Mouse (Mus musculus) neural tube, embryonic 12.5 days (tissue): ENCODE results near the gene Rhot2. TPM values are rescaled to one million over a fixed set of nuclear protein-coding genes. Genes with fewer than 3 reads are reported as not detected.

Source experiments
- ATAC-seq: fragments of 200-750 bp; cut with Nextera tagmentation; 2 replicates; pipeline ENCODE4 v1.8.0; 2017; ENCODE audit warnings: low read depth, mild to moderate bottlenecking, moderate TSS enrichment, moderate library complexity; ENCODE audit not compliant: low FRiP score
- H3K27ac ChIP-seq: fragments of 300-500 bp; sonication (generic); 2 replicates; pipeline ENCODE4 v1.5.1; 2016
- H3K27me3 ChIP-seq: fragments of 300-500 bp; sonication (generic); replicated peaks from 2 replicates; pipeline ENCODE4 v1.6.1; 2016; ENCODE audit warnings: mild to moderate bottlenecking
- H3K36me3 ChIP-seq: fragments of 300-500 bp; sonication (generic); 2 replicates; pipeline ENCODE4 v1.6.1; 2016; ENCODE audit warnings: mild to moderate bottlenecking
- H3K4me1 ChIP-seq: fragments of 300-500 bp; sonication (generic); 2 replicates; pipeline ENCODE4 v1.6.1; 2016
- H3K4me2 ChIP-seq: fragments of 300-500 bp; sonication (generic); replicated peaks from 2 replicates; pipeline ENCODE4 v1.6.1; 2016; ENCODE audit warnings: mild to moderate bottlenecking
- H3K4me3 ChIP-seq: fragments of 300-500 bp; sonication (generic); 2 replicates; pipeline ENCODE4 v1.5.1; 2016
- H3K9ac ChIP-seq: fragments of 300-500 bp; sonication (generic); 2 replicates; pipeline ENCODE4 v1.6.1; 2016; ENCODE audit warnings: mild to moderate bottlenecking
- H3K9me3 ChIP-seq: fragments of 300-500 bp; sonication (generic); 2 replicates; pipeline ENCODE4 v1.6.1; 2016; ENCODE audit warnings: mild to moderate bottlenecking
- WGBS: fragments of 180-500 bp; shearing (Covaris S2); methylation state at CpG from one replicate; pipeline ENCODE4 v1.1.7; 2016; 5-methylcytosine and 5-hydroxymethylcytosine counted together
- polyA plus RNA-seq: library from polyadenylated mRNA; unstranded; fragments of >200 nt; fragmentation: Nextera tagmentation; extraction: Ambion mirVana; gene quantifications from 2 replicates; pipeline ENCODE4 v1.2.1, GENCODE M21; 2016

The Rhot2 gene
- polyA plus RNA-seq, 1 experiment from 2014 or later, result 18.4 TPM

DNA sequence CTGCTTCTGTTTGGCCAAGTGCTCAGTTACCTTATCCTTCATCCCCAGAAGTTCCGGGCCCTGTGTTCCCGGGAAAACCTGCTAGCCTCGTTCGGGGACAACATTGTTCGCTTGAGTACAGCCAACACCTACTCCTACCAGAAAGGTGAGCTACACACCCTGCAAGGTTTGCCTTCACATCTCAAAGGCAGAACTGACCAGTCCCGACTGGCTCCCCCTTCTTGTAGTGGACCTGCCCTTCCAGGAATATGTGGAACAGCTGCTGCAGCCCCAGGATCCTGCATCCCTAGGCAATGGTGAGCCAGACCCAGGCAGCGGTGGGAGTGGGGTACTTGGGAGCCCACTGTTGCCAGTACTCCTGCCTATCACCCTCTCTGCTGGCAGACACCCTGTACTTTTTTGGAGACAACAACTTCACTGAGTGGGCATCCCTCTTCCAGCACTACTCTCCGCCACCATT lies 15.1 kb downstream of the Rhot2 start:
- WGBS, result 47% methylated on average over 8 of the region's 8 CpGs
- peak overlapping the region; percentile 75 for H3K9ac ChIP-seq
- no peaks in the 10 kb centered on the region for H3K27me3 ChIP-seq
- no peak for ATAC-seq
- peak overlapping the region; percentile 56 for H3K4me3 ChIP-seq
- peak overlapping the region; percentile 65 for H3K27ac ChIP-seq
- peaks cover 80% of the 10 kb centered on the region for H3K4me1 ChIP-seq
- H3K36me3 ChIP-seq, result peaks cover 46% of the 10 kb centered on the region
- H3K9me3 ChIP-seq, result no peaks in the 10 kb centered on the region
- peak overlapping the region; percentile 95 for H3K4me2 ChIP-seq

- Histone ChIP-seq H3K4me1 (peaks cover 80% of the 10 kb centered on the region), H3K9me3 (no peaks in the 10 kb centered on the region), H3K9ac (peak within 1 kb of the TSS; percentile 75), H3K27ac (peak within 1 kb of the TSS; percentile 65), H3K4me3 (peak within 1 kb of the TSS; percentile 56), H3K4me2 (peak within 1 kb of the TSS; percentile 95), H3K27me3 (no peaks in the 10 kb centered on the region), H3K36me3 (peaks cover 46% of the 10 kb centered on the region)
- 1% methylated on average over 32 of the region's 32 CpGs for WGBS
- peak; percentile 41 for ATAC-seq
Observed at GRCm38 (mm10) chr17:25828712-25829557, 15.7 kb downstream of the Rhot2 start, which contains the start of gene Jmjd8. Gene Jmjd8, plus strand, starts transcription at chr17:25828867.

DNA sequence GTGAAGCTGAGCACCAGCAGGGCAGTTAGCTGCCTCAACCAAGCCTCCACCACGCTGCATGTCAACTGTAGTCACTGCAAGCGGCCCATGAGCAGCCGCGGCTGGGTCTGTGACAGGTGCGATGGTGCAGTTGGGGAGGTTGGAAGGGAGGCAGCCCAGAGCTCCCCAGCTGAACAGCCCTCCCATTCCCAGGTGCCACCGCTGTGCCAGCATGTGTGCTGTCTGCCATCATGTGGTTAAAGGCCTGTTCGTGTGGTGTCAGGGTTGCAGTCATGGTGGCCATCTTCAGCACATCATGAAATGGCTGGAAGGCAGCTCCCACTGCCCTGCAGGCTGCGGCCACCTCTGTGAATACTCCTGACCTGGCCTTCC lies 16.4 kb downstream of the Rhot2 start:
- Histone ChIP-seq H3K27ac (no peak overlapping the region), H3K36me3 (peaks cover 46% of the 10 kb centered on the region), H3K4me3 (peak overlapping the region; percentile 56), H3K9me3 (no peaks in the 10 kb centered on the region), H3K27me3 (no peaks in the 10 kb centered on the region), H3K9ac (0 out of 2 replicates have a peak overlapping the region, but pooled peaks have one; percentile 5), H3K4me2 (peak overlapping the region; percentile 95), H3K4me1 (peaks cover 75% of the 10 kb centered on the region)
- WGBS, result 84% methylated on average over 8 of the region's 8 CpGs
- ATAC-seq, result no peak

DNA sequence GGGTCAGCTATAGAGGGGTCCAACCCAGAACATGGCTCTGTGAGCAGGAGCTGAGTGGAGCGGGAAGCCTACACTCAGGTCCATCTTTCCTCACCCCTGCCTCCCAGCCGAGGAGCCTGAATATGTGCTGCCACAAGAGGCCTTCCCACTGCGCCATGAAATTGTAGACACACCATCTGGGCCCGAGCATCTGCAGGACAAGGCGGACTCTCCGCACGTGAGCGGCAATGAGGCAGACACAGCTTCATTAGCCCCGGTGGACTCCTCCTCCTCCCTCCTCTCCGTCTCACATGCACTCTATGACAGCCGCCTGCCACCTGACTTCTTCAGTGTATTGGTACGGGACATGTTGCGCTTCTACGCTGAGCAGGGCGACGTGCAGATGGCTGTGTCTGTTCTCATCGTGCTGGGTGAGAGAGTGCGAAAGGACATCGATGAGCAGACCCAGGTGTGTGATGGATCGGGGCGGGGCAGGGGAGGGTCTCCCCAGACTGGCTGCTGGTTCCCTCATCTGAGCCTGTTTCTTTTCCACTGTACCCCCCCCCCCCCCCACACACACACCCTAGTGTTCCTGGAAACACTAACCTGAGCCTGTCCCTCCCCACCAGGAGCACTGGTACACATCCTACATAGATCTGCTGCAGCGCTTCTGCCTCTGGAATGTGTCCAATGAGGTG lies 17.0 kb downstream of the Rhot2 start:
- H3K4me3 ChIP-seq, result no peak overlapping the region

GRCm38 (mm10) chr17:25827011-25827410 lies 17.6 kb downstream of the Rhot2 start:
- Histone ChIP-seq H3K4me3 (no peak overlapping the region), H3K36me3 (peaks cover 46% of the 10 kb centered on the region), H3K9ac (no peak overlapping the region), H3K9me3 (no peaks in the 10 kb centered on the region), H3K4me2 (no peak overlapping the region), H3K27ac (no peak overlapping the region), H3K27me3 (no peaks in the 10 kb centered on the region), H3K4me1 (peaks cover 72% of the 10 kb centered on the region)
- WGBS, result 96% methylated on average over 13 of the region's 13 CpGs
- no peak for ATAC-seq

More for the DNA sequence above, 17.0 kb downstream of the Rhot2 start:
- peaks cover 46% of the 10 kb centered on the region for H3K36me3 ChIP-seq
- ATAC-seq, result no peak
- 91% methylated on average over 22 of the region's 22 CpGs for WGBS
- H3K27me3 ChIP-seq, result no peaks in the 10 kb centered on the region
- peak overlapping the region; percentile 95; the same call in 1 of the 2 replicates for H3K4me2 ChIP-seq
- no peak overlapping the region for H3K27ac ChIP-seq
- H3K9ac ChIP-seq, result no peak overlapping the region
- H3K9me3 ChIP-seq, result no peaks in the 10 kb centered on the region
- H3K4me1 ChIP-seq, result peaks cover 75% of the 10 kb centered on the region

DNA sequence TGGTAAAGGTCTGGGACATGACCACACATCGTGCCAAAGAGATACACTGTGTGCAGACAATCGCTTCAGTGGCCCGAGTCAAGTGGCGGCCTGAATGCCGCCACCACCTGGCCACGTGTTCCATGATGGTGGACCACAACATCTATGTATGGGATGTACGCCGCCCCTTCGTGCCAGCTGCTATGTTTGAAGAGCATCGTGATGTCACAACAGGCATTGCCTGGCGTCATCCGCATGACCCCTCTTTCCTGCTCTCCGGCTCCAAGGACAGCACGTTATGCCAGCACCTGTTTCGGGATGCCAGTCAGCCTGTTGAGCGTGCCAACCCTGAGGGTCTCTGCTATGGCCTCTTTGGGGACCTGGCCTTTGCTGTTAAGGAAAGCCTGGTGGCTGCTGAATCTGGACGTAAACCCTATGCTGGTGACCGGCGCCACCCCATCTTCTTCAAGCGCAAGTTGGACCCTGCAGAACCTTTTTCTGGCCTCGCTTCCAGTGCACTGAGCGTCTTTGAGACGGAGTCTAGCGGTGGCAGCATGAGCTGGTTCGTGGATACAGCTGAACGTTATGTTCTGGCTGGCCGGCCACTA lies 18.6 kb downstream of the Rhot2 start:
- Histone ChIP-seq H3K9me3 (no peaks in the 10 kb centered on the region), H3K9ac (no peak overlapping the region), H3K36me3 (peaks cover 39% of the 10 kb centered on the region), H3K27ac (no peak overlapping the region), H3K4me1 (peaks cover 63% of the 10 kb centered on the region), H3K4me3 (no peak overlapping the region), H3K27me3 (no peaks in the 10 kb centered on the region), H3K4me2 (0 out of 2 replicates have a peak overlapping the region, but pooled peaks have one; percentile 9)
- ATAC-seq, result no peak
- 95% methylated on average over 27 of the region's 27 CpGs for WGBS

DNA sequence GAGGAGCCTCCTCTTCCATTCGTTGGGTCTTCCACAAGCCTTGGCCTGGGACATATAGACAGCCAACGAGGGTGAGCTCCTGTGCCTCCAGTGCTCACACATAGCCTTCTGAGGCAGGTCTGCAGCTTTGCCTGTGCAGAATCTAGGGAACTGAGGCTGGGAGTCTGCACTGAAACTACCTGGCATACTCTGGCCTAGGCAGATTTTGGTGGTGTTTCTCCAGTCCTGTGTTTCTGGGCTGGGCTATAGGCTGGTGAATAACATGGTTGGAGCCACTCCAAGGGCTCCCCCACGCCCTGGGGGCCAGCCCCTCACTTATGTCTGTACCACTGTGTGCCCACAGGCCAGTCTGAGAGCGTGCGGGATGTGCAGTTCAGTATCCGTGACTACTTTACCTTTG lies 19.3 kb downstream of the Rhot2 start:
- no peak for ATAC-seq
- no peak overlapping the region for H3K9ac ChIP-seq
- H3K4me3 ChIP-seq, result no peak overlapping the region
- H3K27ac ChIP-seq, result no peak overlapping the region
- peaks cover 32% of the 10 kb centered on the region for H3K36me3 ChIP-seq
- peak overlapping the region; percentile 82 for H3K4me2 ChIP-seq
- WGBS, result 89% methylated on average over 6 of the region's 6 CpGs
- peaks cover 5% of the 10 kb centered on the region for H3K27me3 ChIP-seq
- peaks cover 55% of the 10 kb centered on the region for H3K4me1 ChIP-seq
- no peaks in the 10 kb centered on the region for H3K9me3 ChIP-seq

DNA sequence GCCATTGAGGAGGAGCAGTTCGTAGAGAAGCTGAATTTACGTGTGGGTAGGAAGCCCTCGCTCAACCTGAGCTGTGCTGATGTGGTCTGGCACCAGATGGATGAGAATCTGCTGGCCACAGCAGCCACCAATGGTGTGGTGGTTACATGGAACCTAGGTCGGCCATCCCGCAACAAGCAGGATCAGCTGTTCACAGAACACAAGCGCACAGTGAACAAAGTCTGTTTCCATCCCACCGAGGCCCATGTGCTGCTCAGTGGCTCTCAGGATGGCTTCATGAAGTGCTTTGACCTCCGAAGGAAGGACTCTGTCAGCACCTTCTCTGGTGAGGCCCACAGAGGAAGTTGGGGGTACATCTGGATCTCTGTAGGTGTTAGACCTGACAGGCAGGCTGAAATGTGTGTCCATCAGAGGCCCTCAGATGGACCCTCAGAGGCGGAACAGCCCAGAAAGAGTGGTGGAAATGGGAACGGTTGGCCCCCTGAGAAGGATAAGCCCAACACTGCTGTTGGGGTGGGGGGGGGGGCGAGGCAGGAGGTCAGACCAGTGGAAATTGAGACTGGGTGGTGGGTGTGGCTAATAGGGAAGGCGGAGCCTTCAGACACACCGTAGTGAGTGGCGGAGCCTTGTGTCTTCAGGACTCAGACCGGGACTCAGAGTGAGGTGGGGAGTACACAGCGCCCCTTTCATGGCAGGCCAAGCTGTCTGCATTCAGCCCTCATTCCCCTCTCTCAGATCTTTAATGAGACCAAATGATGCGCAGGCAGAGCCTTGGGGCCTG lies 20.1 kb downstream of the Rhot2 start:
- peak overlapping the region; percentile 73; the same call in 1 of the 2 replicates for H3K9ac ChIP-seq
- H3K4me2 ChIP-seq, result peak overlapping the region; percentile 82
- peak overlapping the region; percentile 53; the same call in 1 of the 2 replicates for H3K4me3 ChIP-seq
- peaks cover 48% of the 10 kb centered on the region for H3K4me1 ChIP-seq
- H3K27ac ChIP-seq, result no peak overlapping the region
- H3K9me3 ChIP-seq, result no peaks in the 10 kb centered on the region
- 76% methylated on average over 17 of the region's 17 CpGs for WGBS
- H3K27me3 ChIP-seq, result peaks cover 12% of the 10 kb centered on the region
- no peak for ATAC-seq
- H3K36me3 ChIP-seq, result peaks cover 29% of the 10 kb centered on the region

DNA sequence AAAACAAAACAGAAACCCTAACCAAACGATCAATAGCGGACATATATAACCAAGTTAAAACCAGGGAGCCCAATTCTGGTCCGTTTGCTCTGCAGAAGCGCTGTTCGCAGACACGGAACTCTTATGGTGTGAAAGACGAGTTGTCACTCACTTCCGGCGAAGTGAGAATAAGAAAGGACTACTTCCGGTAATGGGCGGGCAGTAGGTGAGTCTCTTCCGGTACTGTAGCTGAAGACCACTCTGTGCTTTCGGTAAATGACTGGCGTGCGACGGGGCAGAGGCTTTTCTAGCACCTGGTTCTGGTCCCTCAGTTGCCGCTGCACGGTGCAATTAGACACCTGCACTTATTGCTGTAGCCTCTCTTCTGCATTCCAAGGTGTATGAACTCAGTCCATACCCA lies 21.2 kb downstream of the Rhot2 start, which contains the start of gene Wdr24:
Wdr24 (plus strand) TSS at position 176 of the 400 bp plus-strand sequence.
- Histone ChIP-seq H3K9me3 (no peaks in the 10 kb centered on the region), H3K36me3 (peaks cover 34% of the 10 kb centered on the region), H3K4me2 (peak within 1 kb of the TSS; percentile 82), H3K4me1 (peaks cover 47% of the 10 kb centered on the region), H3K9ac (peak within 1 kb of the TSS; percentile 73), H3K27ac (no peak within 1 kb of the TSS), H3K27me3 (peaks cover 23% of the 10 kb centered on the region), H3K4me3 (peak within 1 kb of the TSS; percentile 53)
- WGBS, result under 1% methylated on average over 18 of the region's 18 CpGs
- ATAC-seq, result no peak

- H3K27ac ChIP-seq, result no peak overlapping the region
- H3K4me3 ChIP-seq, result 0 out of 2 replicates have a peak overlapping the region, but pooled peaks have one; percentile 11
Observed at GRCm38 (mm10) chr17:25818851-25819780, 25.5 kb downstream of the Rhot2 start.

More at GRCm38 (mm10) chr17:25818851-25819780, 25.5 kb downstream of the Rhot2 start:
- Histone ChIP-seq H3K4me2 (peak overlapping the region; percentile 32), H3K27me3 (peaks cover 43% of the 10 kb centered on the region), H3K9ac (no peak overlapping the region), H3K36me3 (peaks cover 28% of the 10 kb centered on the region), H3K9me3 (no peaks in the 10 kb centered on the region), H3K4me1 (peaks cover 7% of the 10 kb centered on the region)
- WGBS, result 7% methylated on average over 46 of the region's 46 CpGs
- ATAC-seq, result no peak
